Mouse (Mus musculus) neural tube, embryonic 14.5 days (tissue): ENCODE measurements around the gene Fndc4. TPM values are rescaled to one million over a fixed set of nuclear protein-coding genes. Genes with fewer than 3 reads are reported as not detected.

Source experiments
- ATAC-seq: fragments of 200-750 bp; cut with Nextera tagmentation; 2 replicates; pipeline ENCODE4 v1.8.0; 2017; ENCODE audit warnings: low read depth, mild to moderate bottlenecking, moderate TSS enrichment, moderate library complexity
- H3K27ac ChIP-seq: fragments of 300-500 bp; sonication (generic); 2 replicates; pipeline ENCODE4 v1.5.1; 2014; ENCODE audit warnings: low read depth, mild to moderate bottlenecking, control low read depth, low read length, moderate library complexity, mixed read lengths
- H3K27me3 ChIP-seq: fragments of 300-500 bp; sonication (generic); 2 replicates; pipeline ENCODE4 v1.6.1; 2014; ENCODE audit warnings: low read length; ENCODE audit not compliant: control insufficient read depth, insufficient read depth
- H3K36me3 ChIP-seq: fragments of 300-500 bp; sonication (generic); 2 replicates; pipeline ENCODE4 v1.6.1; 2014; ENCODE audit warnings: low read length, mixed read lengths; ENCODE audit not compliant: control insufficient read depth, insufficient read depth
- H3K4me1 ChIP-seq: fragments of 300-500 bp; sonication (generic); 2 replicates; pipeline ENCODE4 v1.6.1; 2014; ENCODE audit warnings: low read length; ENCODE audit not compliant: control insufficient read depth, insufficient read depth
- H3K4me2 ChIP-seq: fragments of 300-500 bp; sonication (generic); 2 replicates; pipeline ENCODE4 v1.6.1; 2014; ENCODE audit warnings: mild to moderate bottlenecking, low read depth, low read length, control low read depth
- H3K4me3 ChIP-seq: fragments of 300-500 bp; sonication (generic); 2 replicates; pipeline ENCODE4 v1.5.1; 2014; ENCODE audit warnings: low read depth, low read length, control low read depth, mixed read lengths
- H3K9ac ChIP-seq: fragments of 300-500 bp; sonication (generic); replicated peaks from 2 replicates; pipeline ENCODE4 v1.6.1; 2014; ENCODE audit warnings: low read depth, mild to moderate bottlenecking, control low read depth, low read length, mixed read lengths
- H3K9me3 ChIP-seq: fragments of 300-500 bp; sonication (generic); 2 replicates; pipeline ENCODE4 v1.6.1; 2016; ENCODE audit warnings: low read length; ENCODE audit not compliant: control insufficient read depth
- WGBS: fragments of 180-500 bp; shearing (Covaris S2); extraction: QIAGEN DNeasy Blood & Tissue Kit; methylation state at CpG from one replicate; pipeline ENCODE4 v1.1.7; 2014; 5-methylcytosine and 5-hydroxymethylcytosine counted together
- polyA plus RNA-seq: library from polyadenylated mRNA; unstranded; fragments of >200 nt; fragmentation: Nextera tagmentation; extraction: Ambion mirVana; gene quantifications from 2 replicates; pipeline ENCODE4 v1.2.1, GENCODE M21; 2014

Gene Fndc4
- polyA plus RNA-seq, 1 experiment from 2014 or later: 113 TPM

DNA sequence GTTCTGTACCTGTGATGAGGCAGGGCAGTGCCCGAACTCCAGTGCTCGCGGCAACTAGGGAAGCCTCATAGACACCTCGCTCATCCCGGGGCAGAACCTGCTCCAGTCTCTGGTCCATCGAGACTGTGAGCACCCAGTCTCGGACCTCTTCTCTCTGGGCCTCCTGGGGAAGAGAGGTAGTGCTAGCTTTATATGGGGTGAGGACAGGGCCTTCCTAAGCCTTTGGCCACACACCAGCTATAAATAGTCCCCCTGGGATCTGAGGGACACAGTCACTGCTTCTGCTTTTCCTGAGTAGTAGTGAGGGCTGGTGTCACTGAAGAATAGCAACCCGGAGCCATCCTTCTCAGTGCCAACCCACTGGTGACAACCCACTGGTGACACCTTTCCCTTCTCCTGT lies 42.1 kb downstream of the Fndc4 start:
- H3K36me3 ChIP-seq: peaks cover 56% of the 10 kb centered on the region

DNA sequence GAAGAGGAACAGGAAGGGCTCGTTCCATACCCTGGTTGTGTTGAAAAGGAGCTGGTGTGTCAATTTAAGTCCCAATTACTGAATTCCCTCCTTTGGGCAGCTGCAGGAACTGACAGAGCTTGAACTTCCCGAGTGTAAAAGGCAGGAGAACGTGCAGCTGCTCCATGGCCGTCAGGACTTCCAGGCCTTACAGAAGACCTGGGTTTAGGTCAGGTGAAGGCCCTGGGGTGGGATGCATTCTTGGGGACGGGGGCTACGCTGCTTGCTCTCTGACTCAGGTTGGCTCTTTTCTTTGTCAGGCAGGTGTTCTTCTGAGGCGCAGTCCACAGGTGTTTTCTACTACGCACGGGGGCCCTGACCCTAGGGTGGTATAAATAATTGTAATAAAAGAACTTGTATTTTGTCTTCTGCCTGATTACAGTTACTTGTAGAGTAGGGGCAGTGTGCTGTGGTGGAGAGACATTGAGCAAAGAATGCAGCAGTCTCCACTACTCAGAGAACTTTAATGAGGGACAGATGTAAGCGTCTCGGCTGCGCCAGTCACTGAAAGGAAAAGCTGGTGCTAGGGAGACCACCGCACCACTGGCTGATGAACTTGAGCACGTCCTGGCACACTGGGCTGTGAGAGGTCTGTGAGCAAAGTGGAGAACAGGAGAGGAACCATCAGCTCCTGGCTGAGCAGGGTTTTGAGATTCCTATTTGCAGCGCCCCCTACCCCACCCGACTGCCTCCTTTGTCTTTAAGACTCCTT lies 42.9 kb downstream of the Fndc4 start:
- H3K9me3 ChIP-seq: no peaks in the 10 kb centered on the region
- H3K36me3 ChIP-seq: peaks cover 60% of the 10 kb centered on the region
- H3K4me2 ChIP-seq: no peak overlapping the region
- 0 out of 2 replicates have a peak, but pooled peaks cover 3% of the 10 kb centered on the region for H3K4me1 ChIP-seq
- no peak for ATAC-seq
- no peaks in the 10 kb centered on the region for H3K27me3 ChIP-seq
- H3K4me3 ChIP-seq: no peak overlapping the region
- no peak overlapping the region for H3K27ac ChIP-seq
- H3K9ac ChIP-seq: no peak overlapping the region
- 85% methylated on average over 16 of the region's 16 CpGs for WGBS

More for the DNA sequence above, 42.1 kb downstream of the Fndc4 start:
- ATAC-seq: no peak
- no peak overlapping the region for H3K4me2 ChIP-seq
- H3K4me1 ChIP-seq: 0 out of 2 replicates have a peak, but pooled peaks cover 3% of the 10 kb centered on the region
- no peak overlapping the region for H3K9ac ChIP-seq
- no peaks in the 10 kb centered on the region for H3K9me3 ChIP-seq
- H3K4me3 ChIP-seq: no peak overlapping the region
- no peak overlapping the region for H3K27ac ChIP-seq
- WGBS: 96% methylated on average over 8 of the region's 8 CpGs
- no peaks in the 10 kb centered on the region for H3K27me3 ChIP-seq

DNA sequence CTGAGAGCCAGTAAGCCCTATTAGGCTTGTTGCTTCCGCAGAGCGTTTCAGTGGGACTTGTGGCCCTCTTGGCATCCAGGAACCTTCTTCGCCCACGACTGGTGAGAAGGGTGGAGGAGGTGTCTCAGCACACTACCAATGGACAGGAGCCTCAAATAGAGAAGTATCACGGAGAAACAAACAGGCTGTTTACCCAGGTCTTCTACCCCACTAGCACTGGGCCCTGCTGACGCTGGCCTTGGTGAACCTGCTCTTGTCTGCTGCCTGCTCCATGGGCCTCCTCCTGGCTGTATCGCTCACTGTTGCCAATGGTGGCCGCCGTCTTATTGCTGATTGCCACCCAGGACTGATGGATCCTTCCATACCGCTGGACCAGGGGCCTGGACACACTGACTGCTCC lies 43.7 kb downstream of the Fndc4 start:
- Histone ChIP-seq H3K27me3 (no peaks in the 10 kb centered on the region), H3K9ac (no peak overlapping the region), H3K27ac (no peak overlapping the region), H3K9me3 (no peaks in the 10 kb centered on the region), H3K4me3 (no peak overlapping the region), H3K4me2 (no peak overlapping the region), H3K36me3 (peaks cover 64% of the 10 kb centered on the region), H3K4me1 (0 out of 2 replicates have a peak, but pooled peaks cover 3% of the 10 kb centered on the region)
- no peak for ATAC-seq
- WGBS: 48% methylated on average over 10 of the region's 10 CpGs

DNA sequence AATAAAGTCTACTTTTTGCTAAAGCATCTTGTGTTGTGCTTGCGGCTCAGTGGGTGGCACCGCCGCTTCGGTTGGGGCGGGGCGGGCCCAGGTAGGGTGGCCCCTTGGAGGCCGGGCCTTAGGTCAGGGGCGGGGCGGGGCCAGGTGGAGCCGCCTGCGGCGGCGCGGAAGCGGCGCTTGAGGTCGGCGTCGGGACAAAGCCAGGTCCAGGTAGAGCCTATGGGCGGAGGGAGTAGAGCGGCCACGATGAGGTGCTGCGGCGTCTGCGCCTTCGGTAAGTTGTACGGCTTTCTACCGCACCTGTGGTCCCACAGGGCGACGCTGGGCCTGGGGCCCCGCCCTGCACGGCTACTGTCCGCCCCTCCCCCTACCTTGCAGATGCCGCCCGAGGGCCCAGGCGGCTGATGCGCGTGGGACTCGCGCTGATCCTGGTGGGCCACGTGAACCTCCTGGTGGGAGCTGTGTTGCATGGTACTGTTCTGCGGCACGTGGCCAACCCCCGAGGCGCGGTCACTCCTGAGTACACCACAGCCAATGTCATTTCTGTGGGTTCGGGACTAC lies 44.3 kb downstream of the Fndc4 start, which contains the start of gene Krtcap3:
Gene Krtcap3 (plus strand): TSS at position 151 of the 561 bp plus-strand sequence.
- no peak within 1 kb of the TSS for H3K27ac ChIP-seq
- H3K4me2 ChIP-seq: 0 out of 2 replicates have a peak within 1 kb of the TSS, but pooled peaks have one; percentile 6
- H3K27me3 ChIP-seq: no peaks in the 10 kb centered on the region
- H3K4me1 ChIP-seq: 0 out of 2 replicates have a peak, but pooled peaks cover 3% of the 10 kb centered on the region
- H3K4me3 ChIP-seq: no peak within 1 kb of the TSS
- no peak within 1 kb of the TSS for H3K9ac ChIP-seq
- ATAC-seq: peak; percentile 52
- WGBS: 15% methylated on average over 37 of the region's 47 CpGs
- no peaks in the 10 kb centered on the region for H3K9me3 ChIP-seq
- H3K36me3 ChIP-seq: peaks cover 66% of the 10 kb centered on the region

DNA sequence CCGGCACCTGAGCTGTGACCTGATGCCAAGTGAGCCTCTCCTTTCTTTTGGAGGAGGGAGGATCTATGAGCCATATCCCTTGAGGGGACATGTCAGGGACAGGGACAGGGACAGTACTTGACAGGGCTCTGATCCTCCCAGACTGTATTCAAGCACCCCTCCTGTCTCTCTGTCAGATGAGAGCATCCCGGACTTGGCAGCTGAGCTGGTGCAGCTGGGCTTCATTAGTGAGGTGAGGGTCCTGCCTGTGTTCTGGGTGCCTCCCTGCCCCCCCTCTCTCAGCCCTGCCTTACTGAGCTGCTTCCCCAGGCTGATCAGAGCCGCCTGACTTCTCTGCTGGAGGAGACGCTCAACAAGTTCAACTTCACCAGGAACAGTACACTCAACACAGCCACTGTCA lies 45.2 kb downstream of the Fndc4 start:
- Histone ChIP-seq H3K9ac (no peak overlapping the region), H3K4me2 (no peak overlapping the region), H3K27me3 (no peaks in the 10 kb centered on the region), H3K27ac (no peak overlapping the region), H3K9me3 (no peaks in the 10 kb centered on the region), H3K4me3 (no peak overlapping the region), H3K4me1 (0 out of 2 replicates have a peak, but pooled peaks cover 3% of the 10 kb centered on the region), H3K36me3 (peaks cover 69% of the 10 kb centered on the region)
- 78% methylated on average over 4 of the region's 4 CpGs for WGBS
- ATAC-seq: peak; percentile 15; the same call in 1 of the 2 replicates

Other genes with a start within 250 kb of the Fndc4 start
- 186 and 189 TPM in 2 replicates for gene Atraid, start 247.8 kb downstream of the Fndc4 start, polyA plus RNA-seq
- 15.1 and 15.6 TPM in 2 replicates for gene Slc5a6, start 247.2 kb downstream of the Fndc4 start, polyA plus RNA-seq
- gene Cad, start 241.3 kb downstream of the Fndc4 start, polyA plus RNA-seq: 10.4 and 10.6 TPM in 2 replicates
- not detected in 2 replicates for gene Dnajc5g, start 189.8 kb downstream of the Fndc4 start, polyA plus RNA-seq
- gene Slc30a3, start 187.8 kb downstream of the Fndc4 start, polyA plus RNA-seq: 39.8 and 48.3 TPM in 2 replicates
- not detected in 2 replicates for gene Trim54, start 179.4 kb downstream of the Fndc4 start, polyA plus RNA-seq
- not detected in 2 replicates for gene Ucn, start 157.3 kb downstream of the Fndc4 start, polyA plus RNA-seq
- gene Mpv17, start 141.8 kb downstream of the Fndc4 start, polyA plus RNA-seq: 58.3 and 58.4 TPM in 2 replicates
- gene Gm29609, start 116.2 kb downstream of the Fndc4 start, polyA plus RNA-seq: 2.3 and 2.5 TPM in 2 replicates
- gene Gtf3c2, start 115.9 kb downstream of the Fndc4 start, polyA plus RNA-seq: 55.5 and 60.3 TPM in 2 replicates
- gene Snx17, start 102.9 kb downstream of the Fndc4 start, polyA plus RNA-seq: 102 and 111 TPM in 2 replicates
- 78.6 and 79.0 TPM in 2 replicates for gene Eif2b4, start 102.7 kb downstream of the Fndc4 start, polyA plus RNA-seq
- gene Zfp513, start 93.8 kb downstream of the Fndc4 start, polyA plus RNA-seq: 7.4 and 9.3 TPM in 2 replicates
- 155 and 159 TPM in 2 replicates for gene Ppm1g, start 75.4 kb downstream of the Fndc4 start, polyA plus RNA-seq
- gene Nrbp1, start 55.2 kb downstream of the Fndc4 start, polyA plus RNA-seq: 157 and 161 TPM in 2 replicates
- 0.54 and 1.4 TPM in 2 replicates for gene Gm9970, start 54.8 kb downstream of the Fndc4 start, polyA plus RNA-seq
- gene Krtcap3, start 44.4 kb downstream of the Fndc4 start, polyA plus RNA-seq: 2.7 and 3.2 TPM in 2 replicates
- gene Ift172, start 5.0 kb downstream of the Fndc4 start, polyA plus RNA-seq: 32.6 and 45.4 TPM in 2 replicates
- gene Gckr, start 1.4 kb upstream of the Fndc4 start, polyA plus RNA-seq: 0.21 and 0.61 TPM in 2 replicates
- 102 and 117 TPM in 2 replicates for gene Zfp512, start 156.4 kb upstream of the Fndc4 start, polyA plus RNA-seq
- gene 4930548H24Rik, start 189.7 kb upstream of the Fndc4 start, polyA plus RNA-seq: not detected in 2 replicates
- 78.6 and 80.9 TPM in 2 replicates for gene Gpn1, start 198.7 kb upstream of the Fndc4 start, polyA plus RNA-seq
- 35.4 and 35.8 TPM in 2 replicates for gene Slc4a1ap, start 230.9 kb upstream of the Fndc4 start, polyA plus RNA-seq
- gene Supt7l, start 231.7 kb upstream of the Fndc4 start, polyA plus RNA-seq: 21.6 and 22.4 TPM in 2 replicates